Mouse (Mus musculus) NIH3T3 (cell line): Measurements from ENCODE around the gene Ikzf1.

Experiments used
- DNase-seq: peaks from one replicate; pipeline ENCODE4 v3.0.0-alpha.2; 2012; ENCODE audit warnings: low read depth

Gene Ikzf1

GRCm38 (mm10) chr11:11725252-11725875 lies 40.6 kb downstream of the Ikzf1 start:
- DNase-seq, result no peak

GRCm38 (mm10) chr11:11725876-11726525 lies 41.2 kb downstream of the Ikzf1 start:
- DNase-seq, result no peak

GRCm38 (mm10) chr11:11726807-11727276 lies 42.0 kb downstream of the Ikzf1 start:
- no peak for DNase-seq

GRCm38 (mm10) chr11:11727936-11728556 lies 43.2 kb downstream of the Ikzf1 start:
- no peak for DNase-seq

- no peak for DNase-seq
Measured at GRCm38 (mm10) chr11:11729216-11729615, 44.4 kb downstream of the Ikzf1 start.

- no peak for DNase-seq
Measured at GRCm38 (mm10) chr11:11730062-11730461, 45.3 kb downstream of the Ikzf1 start.

- no peak for DNase-seq
Measured at GRCm38 (mm10) chr11:11731727-11732126, 46.9 kb downstream of the Ikzf1 start.

- no peak for DNase-seq
Measured at GRCm38 (mm10) chr11:11732972-11733770, 48.4 kb downstream of the Ikzf1 start.

- no peak for DNase-seq
Measured at GRCm38 (mm10) chr11:11735155-11735554, 50.4 kb downstream of the Ikzf1 start.

- DNase-seq, result no peak
Measured at GRCm38 (mm10) chr11:11736948-11737347, 52.1 kb downstream of the Ikzf1 start.

GRCm38 (mm10) chr11:11737562-11737961 lies 52.8 kb downstream of the Ikzf1 start:
- no peak for DNase-seq

GRCm38 (mm10) chr11:11739054-11739453 lies 54.3 kb downstream of the Ikzf1 start:
- DNase-seq, result no peak

- DNase-seq, result no peak
Measured at GRCm38 (mm10) chr11:11740603-11741002, 55.8 kb downstream of the Ikzf1 start.

- no peak for DNase-seq
Measured at GRCm38 (mm10) chr11:11741574-11741973, 56.8 kb downstream of the Ikzf1 start.

GRCm38 (mm10) chr11:11742626-11743025 lies 57.8 kb downstream of the Ikzf1 start:
- DNase-seq, result peak; percentile 67

GRCm38 (mm10) chr11:11744222-11744621 lies 59.4 kb downstream of the Ikzf1 start:
- DNase-seq, result no peak

GRCm38 (mm10) chr11:11751091-11751490 lies 66.3 kb downstream of the Ikzf1 start:
- DNase-seq, result no peak

GRCm38 (mm10) chr11:11752859-11753258 lies 68.1 kb downstream of the Ikzf1 start:
- DNase-seq, result no peak

GRCm38 (mm10) chr11:11758121-11758520 lies 73.3 kb downstream of the Ikzf1 start:
- no peak for DNase-seq

- DNase-seq, result no peak
Measured at GRCm38 (mm10) chr11:11758883-11759282, 74.1 kb downstream of the Ikzf1 start.

- DNase-seq, result no peak
Measured at GRCm38 (mm10) chr11:11763211-11763666, 78.4 kb downstream of the Ikzf1 start.

- no peak for DNase-seq
Measured at GRCm38 (mm10) chr11:11765414-11765813, 80.6 kb downstream of the Ikzf1 start.
